Mouse (Mus musculus) inflammation-experienced regulatory T-cells, adult 16 weeks (primary cell): ENCODE data around the gene Acy3. TPM values are rescaled to one million over a fixed set of nuclear protein-coding genes. Genes with fewer than 3 reads are reported as not detected.

Experiments
- polyA plus RNA-seq: library from polyadenylated mRNA; unstranded; fragments of 100-300 nt; shearing (Covaris generic); gene quantifications from one replicate; pipeline ENCODE4 v1.2.1, GENCODE M21; 2017

The Acy3 gene
- polyA plus RNA-seq: 0.88 TPM

DNA sequence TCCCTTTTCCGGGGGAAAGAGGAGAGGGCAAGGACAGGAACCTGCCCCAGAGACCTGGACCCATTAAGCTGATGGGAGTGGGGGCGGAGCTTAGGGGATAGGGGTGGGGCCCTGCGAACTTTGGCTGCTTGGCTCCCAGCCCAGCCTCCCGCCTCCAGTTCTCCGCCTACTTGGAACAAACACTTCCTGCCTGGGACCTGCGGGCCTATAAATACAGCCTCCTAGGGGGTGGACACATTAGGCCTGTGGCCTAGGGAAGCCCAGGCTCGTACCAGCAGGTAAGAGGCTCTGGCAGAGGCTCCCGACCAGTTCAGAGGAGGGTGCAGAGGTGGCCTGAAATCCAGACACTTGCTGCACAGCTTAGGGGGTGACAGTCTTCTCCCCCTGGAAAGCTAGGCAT, at the start of gene Acy3:
Acy3 (plus strand) TSS at position 237 of the 400 bp plus-strand sequence.

DNA sequence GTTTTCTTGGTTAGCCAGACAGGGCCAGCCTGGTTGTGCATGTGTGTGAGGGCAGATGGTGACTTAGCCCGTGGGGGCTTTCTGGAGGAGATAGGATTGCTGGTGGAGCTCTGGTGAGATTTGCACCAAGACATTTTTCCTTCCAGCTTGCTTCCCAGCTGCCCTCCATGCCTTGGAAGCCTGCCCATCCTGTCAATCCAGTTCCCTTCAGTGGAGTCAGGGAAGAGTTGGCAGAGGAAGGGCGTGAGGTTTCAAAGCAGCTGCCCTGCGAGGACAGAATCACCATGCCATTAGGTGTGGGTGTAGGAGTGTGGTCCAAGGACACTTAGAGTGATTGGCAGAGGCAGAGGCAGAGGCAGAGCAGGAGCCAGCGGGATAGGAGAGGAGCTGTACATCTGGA, 27.9 kb upstream of the Acy3 start, which contains the start of gene Aldh3b3:
Aldh3b3 (plus strand) TSS at position 176 of the 400 bp plus-strand sequence.

DNA sequence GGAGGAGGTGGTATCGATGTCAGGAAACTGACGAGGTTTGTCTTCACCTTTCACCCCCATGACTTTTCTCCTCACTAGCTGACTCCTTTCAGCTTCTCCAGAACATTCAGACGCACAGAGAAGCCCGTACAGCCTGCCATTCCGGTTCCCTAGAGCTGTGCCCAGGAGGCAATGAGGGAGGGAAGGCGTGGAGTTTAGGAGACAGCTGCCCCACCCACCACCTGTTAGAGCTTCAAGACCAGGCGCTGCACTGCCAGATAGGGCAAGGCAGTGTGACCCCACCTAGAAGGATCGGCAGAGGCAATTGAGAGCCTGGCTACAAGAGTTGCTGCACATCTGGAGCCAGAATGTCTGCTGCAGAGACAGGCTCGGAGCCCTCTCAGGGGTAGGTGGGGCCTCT, 14.1 kb upstream of the Acy3 start, which contains the start of gene Aldh3b2:
Aldh3b2 (plus strand) TSS at position 100 of the 400 bp plus-strand sequence.

DNA sequence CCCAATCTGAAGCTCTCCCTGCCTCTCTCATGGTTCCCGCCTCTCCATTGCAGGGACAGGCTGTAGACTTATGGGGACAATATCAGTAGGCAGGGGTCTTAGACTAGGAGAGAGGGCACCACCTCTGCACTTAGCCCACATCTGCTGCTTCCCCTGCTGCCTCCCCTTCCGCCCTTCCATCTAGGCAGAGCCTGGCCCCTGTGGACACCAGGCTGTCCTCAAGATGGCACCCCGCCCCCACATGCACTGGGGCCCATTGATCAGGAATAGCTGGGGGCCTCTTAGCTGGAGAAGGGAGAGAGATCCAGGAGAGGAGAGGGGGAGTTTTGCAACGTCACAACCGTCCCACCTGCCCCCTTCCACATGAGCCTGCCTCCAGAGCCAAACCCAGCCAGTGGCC, 6.0 kb downstream of the Acy3 start, which contains the start of gene Tbx10:
Tbx10 (plus strand) TSS at position 337 of the 400 bp plus-strand sequence.

DNA sequence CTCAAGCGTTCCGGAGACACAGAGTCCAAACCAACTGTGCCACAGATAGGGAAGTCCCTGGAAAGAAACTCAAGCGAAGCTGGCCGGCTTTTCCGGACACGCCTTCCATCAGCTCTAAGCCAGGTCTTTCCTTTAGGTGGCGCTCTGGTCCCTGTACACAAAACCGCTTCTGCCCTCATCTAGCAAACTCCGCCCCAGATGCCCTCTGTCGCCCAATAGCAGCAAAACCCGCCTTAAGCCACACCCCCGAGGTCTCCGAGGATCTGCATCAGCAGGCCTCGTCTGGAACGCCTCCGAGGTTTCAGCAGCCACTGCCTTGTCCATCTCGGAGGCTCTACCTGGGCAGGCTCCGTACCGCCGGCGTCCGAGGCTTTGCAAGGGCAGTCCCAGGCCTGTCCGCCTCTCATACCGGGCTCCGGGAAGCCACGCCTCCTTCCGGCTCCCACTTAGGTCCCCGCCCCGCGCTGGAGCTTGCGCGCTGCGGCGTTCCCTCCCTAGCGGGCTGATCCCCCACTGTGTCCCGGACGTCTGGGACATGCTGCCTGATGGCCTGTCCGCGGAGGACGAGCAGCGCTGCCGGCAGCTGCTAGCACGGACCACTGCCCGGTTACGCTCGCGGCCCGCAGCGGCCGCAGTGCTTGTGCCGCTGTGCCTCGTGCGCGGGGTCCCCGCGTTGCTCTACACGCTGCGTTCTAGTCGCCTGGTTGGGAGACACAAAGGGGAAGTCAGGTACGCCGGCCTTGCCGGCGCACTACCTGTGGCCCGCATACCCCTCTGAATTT, 13.9 kb downstream of the Acy3 start, which contains the start of the genes Nudt8 and Gm49405:
Nudt8 (plus strand) TSS at position 462 of the 782 bp plus-strand sequence.
Gm49405 (plus strand) TSS at position 508 of the 782 bp plus-strand sequence.

DNA sequence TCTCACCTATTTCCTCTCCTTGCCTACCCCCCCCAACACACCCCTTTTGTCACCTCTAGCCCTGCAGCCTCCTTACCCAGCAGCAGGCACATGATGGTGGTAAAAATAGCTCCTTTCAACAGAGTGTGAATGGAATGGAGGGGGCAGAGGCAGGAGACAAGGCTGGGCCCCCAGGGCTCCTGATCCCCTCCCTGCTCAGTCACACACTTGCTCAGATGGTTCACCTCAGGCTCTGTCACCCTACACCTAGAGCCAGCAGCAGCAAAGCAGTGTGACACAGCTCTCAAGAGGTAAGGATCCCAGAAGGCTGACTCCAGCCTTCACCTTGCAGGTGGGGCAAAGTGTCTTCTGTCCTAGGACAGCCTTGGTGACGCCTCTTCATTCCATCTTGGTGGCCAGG, 16.7 kb downstream of the Acy3 start, which contains the start of gene Doc2g:
Doc2g (plus strand) TSS at position 202 of the 400 bp plus-strand sequence.

DNA sequence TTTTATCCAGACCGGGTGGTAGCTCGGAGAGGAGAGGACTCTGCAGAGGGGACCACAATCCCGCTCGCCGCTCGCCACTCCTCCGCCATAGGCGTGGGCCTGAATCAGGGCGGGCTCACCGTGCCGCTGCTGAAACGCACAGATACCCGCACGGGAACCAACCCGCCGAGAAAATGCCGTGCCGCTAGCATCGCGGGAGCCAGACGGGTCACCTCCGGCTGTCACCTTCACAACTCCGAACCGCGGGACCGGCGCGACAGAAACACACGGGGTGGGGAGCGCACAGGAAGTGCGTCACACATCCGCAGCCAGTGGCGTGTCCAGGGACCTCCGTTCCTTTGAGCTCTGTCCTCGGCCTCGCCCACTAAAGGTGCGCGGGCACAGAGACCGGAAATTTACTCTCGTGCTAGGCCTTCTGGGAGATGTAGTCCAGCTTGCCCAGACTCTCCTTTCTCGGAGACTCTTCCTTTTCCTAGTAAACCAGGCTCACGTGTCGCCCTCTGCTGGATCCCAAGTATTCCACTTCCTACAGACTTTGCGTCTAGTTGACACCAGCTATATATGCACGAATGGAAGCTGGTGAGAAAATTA, 26.2 kb downstream of the Acy3 start, which contains the start of gene Ndufv1:
Ndufv1 (minus strand) TSS at position 375 of the 591 bp plus-strand sequence.

DNA sequence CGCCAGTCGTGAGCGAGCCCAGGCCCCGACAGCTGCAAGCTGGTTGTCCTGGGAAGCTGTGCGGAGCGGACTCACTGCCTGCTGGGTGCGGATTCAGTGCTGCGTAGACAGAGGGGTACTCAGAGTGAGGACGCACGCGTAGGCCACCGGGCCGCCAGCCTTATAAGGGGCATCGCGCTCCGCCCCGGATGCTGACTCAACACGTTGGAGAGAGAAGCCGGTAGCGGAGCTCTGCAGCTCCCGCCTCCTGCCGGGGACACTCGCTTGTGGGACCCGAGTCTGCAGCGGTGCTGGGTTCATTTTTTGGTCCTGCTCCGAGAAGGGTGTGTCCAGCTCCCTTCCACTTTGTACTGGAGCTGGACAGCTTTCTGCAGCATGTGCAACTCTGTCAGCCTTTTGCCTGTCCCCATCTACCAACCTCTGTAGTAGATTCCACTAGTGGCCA, 51.4 kb downstream of the Acy3 start, which contains the start of gene Gstp1:
Gstp1 (minus strand) TSS at position 198 of the 445 bp plus-strand sequence.

Other genes with a start within 250 kb of the Acy3 start
- gene Kmt5b, start 219.1 kb upstream of the Acy3 start, polyA plus RNA-seq: 48.1 TPM
- 3.3 TPM for gene Chka, start 134.8 kb upstream of the Acy3 start, polyA plus RNA-seq
- 75.6 TPM for gene Tcirg1, start 79.4 kb upstream of the Acy3 start, polyA plus RNA-seq
- gene Ndufs8, start 73.8 kb upstream of the Acy3 start, polyA plus RNA-seq: 209 TPM
- 0.95 TPM for gene Aldh3b1, start 56.8 kb upstream of the Acy3 start, polyA plus RNA-seq
- gene Unc93b1, start 51.4 kb upstream of the Acy3 start, polyA plus RNA-seq: 71.9 TPM
- not detected for gene Aldh3b3, start 27.9 kb upstream of the Acy3 start, polyA plus RNA-seq
- gene Aldh3b2, start 14.2 kb upstream of the Acy3 start, polyA plus RNA-seq: not detected
- not detected for gene Tbx10, start 6.2 kb downstream of the Acy3 start, polyA plus RNA-seq
- 12.2 TPM for gene Nudt8, start 14.0 kb downstream of the Acy3 start, polyA plus RNA-seq
- 1.6 TPM for gene Gm49405, start 14.1 kb downstream of the Acy3 start, polyA plus RNA-seq
- 2.9 TPM for gene Doc2g, start 16.7 kb downstream of the Acy3 start, polyA plus RNA-seq
- gene Ndufv1, start 26.2 kb downstream of the Acy3 start, polyA plus RNA-seq: 167 TPM
- gene Gstp1, start 51.4 kb downstream of the Acy3 start, polyA plus RNA-seq: 661 TPM
- 1.1 TPM for gene Gstp2, start 59.5 kb downstream of the Acy3 start, polyA plus RNA-seq
- gene Gstp3, start 73.0 kb downstream of the Acy3 start, polyA plus RNA-seq: 111 TPM
- gene Cabp2, start 95.0 kb downstream of the Acy3 start, polyA plus RNA-seq: not detected
- 1,056 TPM for gene Cdk2ap2, start 110.6 kb downstream of the Acy3 start, polyA plus RNA-seq
- gene Pitpnm1, start 113.4 kb downstream of the Acy3 start, polyA plus RNA-seq: 397 TPM
- gene Aip, start 139.3 kb downstream of the Acy3 start, polyA plus RNA-seq: 213 TPM
- gene Gpr152, start 153.2 kb downstream of the Acy3 start, polyA plus RNA-seq: not detected
- gene Cabp4, start 157.5 kb downstream of the Acy3 start, polyA plus RNA-seq: 0.57 TPM
- 481 TPM for gene Coro1b, start 162.0 kb downstream of the Acy3 start, polyA plus RNA-seq
- gene Ptprcap, start 167.0 kb downstream of the Acy3 start, polyA plus RNA-seq: 1,670 TPM
- 55.9 TPM for gene Rps6kb2, start 176.8 kb downstream of the Acy3 start, polyA plus RNA-seq
- 16.4 TPM for gene Carns1, start 188.9 kb downstream of the Acy3 start, polyA plus RNA-seq
- 953 TPM for gene Tbc1d10c, start 204.7 kb downstream of the Acy3 start, polyA plus RNA-seq
- 1,322 TPM for gene Ppp1ca, start 205.5 kb downstream of the Acy3 start, polyA plus RNA-seq
- gene Rad9a, start 215.1 kb downstream of the Acy3 start, polyA plus RNA-seq: 86.2 TPM
- gene Clcf1, start 227.7 kb downstream of the Acy3 start, polyA plus RNA-seq: 30.2 TPM
- gene AC109138.7, start 227.8 kb downstream of the Acy3 start, polyA plus RNA-seq: not detected
- 125 TPM for gene Pold4, start 245.3 kb downstream of the Acy3 start, polyA plus RNA-seq